Mouse (Mus musculus) T-cell, adult 66 days (primary cell): ENCODE results near the gene Clasp2. TPM values are rescaled to one million over a fixed set of nuclear protein-coding genes. Genes with fewer than 3 reads are reported as not detected.

Source experiments
- total RNA-seq, 2 experiments: library from RNA; stranded (reverse); gene quantifications; 3 replicates in 1 of 2; 4 replicates in 1 of 2; pipeline ENCODE4 v1.2.4; 2023

The Clasp2 gene
- 10 to 100 TPM; 56.5 to 64.1 TPM for total RNA-seq

DNA sequence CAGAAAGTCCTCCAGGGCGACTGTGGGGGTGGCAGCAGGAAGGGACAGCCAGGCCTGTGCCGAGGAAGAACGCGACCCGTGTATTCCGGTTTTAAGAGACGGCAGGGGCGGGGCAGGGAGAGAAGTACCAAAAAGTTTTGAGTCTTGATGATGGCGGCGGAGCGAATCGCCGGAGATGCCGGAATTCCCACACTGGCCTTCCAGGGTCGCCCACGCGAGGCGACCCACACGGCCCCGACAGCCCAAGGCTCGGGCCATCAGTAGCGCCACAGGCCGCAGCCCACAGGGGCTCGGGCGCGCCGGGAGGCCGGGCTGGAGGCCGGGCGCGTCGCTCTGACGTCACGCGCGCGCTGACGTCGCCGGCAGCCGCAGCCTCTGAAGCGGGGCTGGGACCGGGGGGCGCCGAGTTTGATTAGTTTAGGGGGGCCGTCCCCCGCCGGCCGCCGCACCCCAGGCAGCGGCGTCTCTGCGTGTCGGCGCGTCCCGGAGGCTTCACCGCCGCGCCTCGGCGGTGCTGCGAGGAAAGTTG, at the start of gene Clasp2:
Gene Clasp2 (plus strand): TSS at position 366 of the 529 bp plus-strand sequence.

DNA sequence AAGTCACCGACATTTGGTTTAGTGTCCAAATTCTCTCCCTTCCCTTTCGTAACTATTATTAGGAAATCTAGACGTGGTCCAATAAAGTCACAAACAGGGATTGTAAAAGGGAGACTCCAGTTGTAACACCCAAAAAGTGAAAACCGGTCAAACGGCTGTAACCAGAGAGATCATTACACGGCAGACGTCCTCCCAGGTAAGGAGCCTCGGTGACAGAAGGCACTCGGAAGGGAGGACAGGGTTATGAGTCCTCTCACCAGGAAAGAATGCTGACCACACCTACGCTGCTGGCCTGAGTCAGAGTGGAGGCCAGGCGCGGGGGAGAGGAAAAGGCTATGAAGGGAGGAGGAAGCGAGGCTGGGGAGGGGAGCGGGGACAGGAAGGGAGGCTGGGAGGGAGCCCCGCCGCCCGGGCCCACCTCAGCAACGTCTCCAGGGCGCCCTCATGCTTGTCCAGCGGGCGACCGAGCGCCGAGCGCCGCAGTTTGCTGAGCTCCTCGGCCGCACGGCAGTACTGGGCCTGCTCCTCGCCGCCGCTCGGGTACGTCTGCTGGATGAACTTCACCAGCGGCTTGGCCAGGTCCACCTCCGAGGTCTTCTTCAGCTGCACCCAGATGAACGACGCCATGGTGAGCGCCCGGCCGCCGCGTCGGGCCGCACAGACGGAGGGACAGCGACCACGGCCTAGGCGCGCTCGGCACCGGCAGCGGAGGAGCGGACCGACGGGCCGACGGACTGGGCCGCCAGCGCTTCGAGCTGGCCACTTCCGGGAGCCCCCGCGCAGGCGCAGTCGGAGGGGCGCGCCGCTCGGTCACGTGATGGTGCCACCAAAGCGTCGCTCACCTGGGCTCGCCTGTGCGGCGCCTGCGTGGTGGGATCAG, 33.6 kb upstream of the Clasp2 start, which contains the start of gene Pdcd6ip:
Gene Pdcd6ip (minus strand): TSS at position 779 of the 880 bp plus-strand sequence.

DNA sequence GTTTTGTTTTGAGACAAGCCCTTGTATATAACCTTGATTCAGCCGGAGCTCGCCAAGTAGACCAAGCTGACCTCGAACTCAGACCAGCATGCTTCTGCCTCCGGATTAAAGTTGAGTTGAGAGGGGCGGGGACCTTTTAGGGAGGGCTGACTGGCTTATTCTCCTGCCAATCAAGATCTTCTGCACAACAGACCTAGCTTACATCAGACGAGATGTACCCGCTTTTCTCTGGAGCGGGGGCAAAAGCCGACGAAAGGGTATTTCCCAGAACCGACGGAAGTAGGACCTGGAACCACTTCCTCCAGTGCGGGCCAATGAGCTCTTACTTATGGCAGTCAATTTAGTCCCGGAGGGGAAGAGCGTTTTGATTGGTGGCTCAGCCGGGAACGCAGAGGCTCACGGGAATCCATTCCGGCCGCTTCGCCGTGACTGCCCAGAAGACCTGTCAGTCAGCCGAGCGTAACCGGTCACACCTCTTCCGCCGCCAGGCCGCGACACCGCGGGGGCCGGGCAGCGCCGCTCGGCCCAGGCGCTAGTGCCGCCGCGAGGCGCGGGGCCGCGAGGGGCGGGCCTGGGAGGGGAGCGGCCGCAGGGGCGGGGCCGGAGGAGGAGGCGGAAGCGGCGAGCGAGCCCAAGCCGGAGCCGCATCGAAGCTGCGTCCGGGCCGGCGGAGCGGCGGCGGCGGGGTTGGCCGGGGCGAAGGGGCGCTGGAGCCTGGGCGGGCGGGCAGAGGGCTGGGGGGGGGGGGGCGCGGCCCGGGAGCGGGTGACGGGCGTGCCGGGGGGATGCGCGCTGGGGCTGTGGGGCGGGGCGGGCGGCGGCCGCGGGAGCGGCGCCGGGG, 189.5 kb downstream of the Clasp2 start, which contains the start of gene Ubp1:
Gene Ubp1 (plus strand): TSS at position 401 of the 841 bp plus-strand sequence.

Other genes starting within 250 kb of the Clasp2 start
- 100 to 1,000 TPM; 200 to 219 TPM for gene Pdcd6ip, start 33.2 kb upstream of the Clasp2 start, total RNA-seq
- 100 to 1,000 TPM; 104 to 106 TPM for gene Ubp1, start 189.5 kb downstream of the Clasp2 start, total RNA-seq